Mouse (Mus musculus): Measurements from ENCODE around the gene Cfap73.
A peak's percentile ranks its signal among the peaks of the same experiment; 100 is the strongest.

Gene Cfap73

GRCm38 (mm10) chr5:120634131-120634530 is at the start of gene Cfap73:
Gene Cfap73 (minus strand): TSS chr5:120634235.
- no peak for DNase-seq

- no peak for DNase-seq
Observed at GRCm38 (mm10) chr5:120682982-120683771, 49.1 kb upstream of the Cfap73 start.

- no peak for DNase-seq
Observed at GRCm38 (mm10) chr5:120680918-120681317, 46.9 kb upstream of the Cfap73 start.

GRCm38 (mm10) chr5:120679676-120680555 is 45.9 kb upstream of the Cfap73 start:
- peak; percentile 76 for DNase-seq

- peak; percentile 26 for DNase-seq
Observed at GRCm38 (mm10) chr5:120677516-120677915, 43.5 kb upstream of the Cfap73 start.

- peak; percentile 32 for DNase-seq
Observed at GRCm38 (mm10) chr5:120674229-120675145, 40.5 kb upstream of the Cfap73 start.

GRCm38 (mm10) chr5:120673626-120674025 is 39.6 kb upstream of the Cfap73 start:
- DNase-seq = peak; percentile 62

- no peak for DNase-seq
Observed at GRCm38 (mm10) chr5:120671865-120672264, 37.8 kb upstream of the Cfap73 start.

GRCm38 (mm10) chr5:120670132-120670531 is 36.1 kb upstream of the Cfap73 start:
- DNase-seq = no peak

GRCm38 (mm10) chr5:120668761-120669160 is 34.7 kb upstream of the Cfap73 start:
- no peak for DNase-seq

GRCm38 (mm10) chr5:120664888-120665287 is 30.9 kb upstream of the Cfap73 start:
- no peak for DNase-seq

- DNase-seq = no peak
Observed at GRCm38 (mm10) chr5:120660816-120661215, 26.8 kb upstream of the Cfap73 start.

GRCm38 (mm10) chr5:120656281-120656751 is 22.3 kb upstream of the Cfap73 start:
- no peak for DNase-seq

- no peak for DNase-seq
Observed at GRCm38 (mm10) chr5:120653873-120654272, 19.8 kb upstream of the Cfap73 start.

- no peak for DNase-seq
Observed at GRCm38 (mm10) chr5:120652915-120653701, 19.1 kb upstream of the Cfap73 start.

- no peak for DNase-seq
Observed at GRCm38 (mm10) chr5:120651230-120651629, 17.2 kb upstream of the Cfap73 start.

- no peak for DNase-seq
Observed at GRCm38 (mm10) chr5:120649938-120650337, 15.9 kb upstream of the Cfap73 start.

GRCm38 (mm10) chr5:120649374-120649933 is 15.4 kb upstream of the Cfap73 start:
- no peak for DNase-seq

- DNase-seq = peak; percentile 73
Observed at GRCm38 (mm10) chr5:120648569-120649373, 14.7 kb upstream of the Cfap73 start, which contains the start of gene Rasal1. Gene Rasal1 (plus strand): TSS chr5:120648812.

GRCm38 (mm10) chr5:120647814-120648491 is 13.9 kb upstream of the Cfap73 start:
- DNase-seq = no peak

All from liver (tissue).